Mouse (Mus musculus): ENCODE measurements around the gene Clec16a. TPM values are rescaled to one million over a fixed set of nuclear protein-coding genes. Genes with fewer than 3 reads are reported as not detected.

The Clec16a gene
- polyA plus RNA-seq, 1 experiment: 46.2 TPM

DNA sequence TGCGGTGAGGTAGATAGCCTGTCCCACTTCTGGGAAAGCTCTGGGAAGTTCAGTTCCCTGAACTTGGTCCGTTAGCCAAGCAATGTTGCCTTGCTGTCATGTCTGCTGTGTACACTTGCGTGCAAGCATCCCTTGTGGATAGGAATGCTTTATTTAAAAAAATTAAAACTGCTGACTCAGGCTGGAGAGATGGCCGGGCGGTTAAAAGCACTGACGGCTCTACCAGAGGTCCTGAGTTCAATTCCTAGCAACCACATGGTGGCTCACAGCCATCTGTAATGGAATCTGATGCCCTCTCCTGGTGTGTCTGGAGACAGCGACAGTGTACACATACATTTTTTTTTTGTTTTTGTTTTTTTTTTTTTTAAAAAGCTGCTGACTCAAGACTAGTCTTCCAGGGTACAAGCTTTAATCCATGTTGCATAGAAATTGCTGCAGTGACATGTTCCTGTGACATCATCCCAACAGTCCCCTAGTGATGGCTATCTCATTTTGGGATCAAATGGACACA, 242.5 kb downstream of the Clec16a start:
- Histone ChIP-seq H3K4me1 (ENCODE audit: control insufficient read depth, insufficient read depth, low read length) (no peaks in the 10 kb centered on the region), H3K27ac (ENCODE audit: insufficient read depth, low read length) (no peak overlapping the region), H3K4me3 (ENCODE audit: insufficient read depth, low read length) (no peak overlapping the region)
- TF ChIP-seq CTCF (IDR thresholded peaks at IDR 0.05; ENCODE audit: extremely low read depth, insufficient read depth, low read length): no peak
- no peak for TF ChIP-seq POLR2A (IDR thresholded peaks at IDR 0.05; ENCODE audit: extremely low read depth, insufficient read depth, low read length)

DNA sequence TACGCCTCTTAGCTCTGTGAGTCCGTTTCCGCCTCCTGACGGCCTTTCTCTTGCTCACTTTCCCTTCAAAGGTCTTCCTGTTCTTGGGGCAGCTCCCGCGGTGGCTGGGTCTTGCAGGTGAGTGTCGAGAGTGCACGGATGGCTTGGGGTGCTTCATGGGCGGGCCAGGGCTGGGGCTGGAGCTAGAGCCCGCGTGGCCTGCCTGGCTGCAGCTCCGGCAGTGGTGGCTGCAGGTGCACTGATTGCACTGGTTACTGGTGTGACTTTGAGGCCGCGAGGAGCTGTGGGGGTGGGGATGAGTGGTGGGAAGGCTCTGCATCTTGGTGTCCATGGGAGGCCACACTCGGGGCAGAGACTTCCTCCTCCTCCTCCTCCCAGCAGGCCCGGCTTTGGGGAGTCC, 243.1 kb downstream of the Clec16a start, which contains the start of gene Tnp2:
TSS of gene Tnp2 (minus strand) at position 390 of the 400 bp plus-strand sequence.
- TF ChIP-seq CTCF (IDR thresholded peaks at IDR 0.05; ENCODE audit: extremely low read depth, insufficient read depth, low read length): no peak
- TF ChIP-seq POLR2A (IDR thresholded peaks at IDR 0.05; ENCODE audit: extremely low read depth, insufficient read depth, low read length): no peak
- H3K4me3 ChIP-seq (ENCODE audit: insufficient read depth, low read length): no peak within 1 kb of the TSS
- no peak within 1 kb of the TSS for H3K27ac ChIP-seq (ENCODE audit: insufficient read depth, low read length)
- no peaks in the 10 kb centered on the region for H3K4me1 ChIP-seq (ENCODE audit: control insufficient read depth, insufficient read depth, low read length)

DNA sequence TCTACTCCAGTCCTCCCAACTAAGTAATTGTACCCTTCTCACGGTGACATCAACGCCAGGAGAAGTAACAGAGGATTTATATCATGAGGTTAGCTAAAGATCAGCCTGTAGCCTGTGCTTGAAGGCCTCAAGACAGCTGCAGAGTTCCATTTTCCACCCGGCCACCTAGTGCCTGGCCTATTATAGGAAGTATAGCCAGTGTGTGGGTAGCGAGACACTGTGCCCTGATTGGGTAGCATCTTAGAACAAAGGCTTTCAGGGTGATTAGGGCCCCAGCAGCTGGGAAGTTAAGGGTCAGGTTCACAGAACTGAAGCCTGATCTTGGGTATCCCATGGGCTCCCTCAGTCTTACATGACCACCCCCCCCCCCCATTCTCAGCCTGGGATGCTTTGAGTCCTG, 243.7 kb downstream of the Clec16a start:
- no peak overlapping the region for H3K27ac ChIP-seq (ENCODE audit: insufficient read depth, low read length)
- TF ChIP-seq POLR2A (IDR thresholded peaks at IDR 0.05; ENCODE audit: extremely low read depth, insufficient read depth, low read length) (no peak), CTCF (IDR thresholded peaks at IDR 0.05; ENCODE audit: extremely low read depth, insufficient read depth, low read length) (no peak)
- no peaks in the 10 kb centered on the region for H3K4me1 ChIP-seq (ENCODE audit: control insufficient read depth, insufficient read depth, low read length)
- no peak overlapping the region for H3K4me3 ChIP-seq (ENCODE audit: insufficient read depth, low read length)

DNA sequence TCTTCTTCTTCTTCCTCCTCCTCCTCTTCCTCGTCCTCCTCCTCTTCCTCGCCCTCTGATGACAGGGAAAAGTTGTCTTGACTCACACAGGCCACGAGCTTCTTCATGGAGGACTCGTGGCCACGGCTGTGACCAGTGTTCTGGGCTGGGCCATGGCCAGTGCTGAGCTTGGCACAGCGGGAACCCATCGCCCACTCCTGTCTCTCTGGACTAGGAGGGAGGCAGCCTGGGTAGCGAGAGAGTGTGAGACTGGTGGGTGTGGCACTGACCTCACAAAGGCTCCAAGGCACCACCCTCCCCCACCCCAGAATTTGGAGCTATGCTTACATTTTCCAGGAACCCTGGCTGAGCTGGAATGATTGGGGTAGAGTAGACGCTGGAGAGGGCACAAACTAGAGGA, 245.6 kb downstream of the Clec16a start, which contains the start of gene Prm3:
TSS of gene Prm3 (minus strand) at position 213 of the 400 bp plus-strand sequence.
- Histone ChIP-seq H3K27ac (ENCODE audit: insufficient read depth, low read length) (no peak within 1 kb of the TSS), H3K4me1 (ENCODE audit: control insufficient read depth, insufficient read depth, low read length) (no peaks in the 10 kb centered on the region), H3K4me3 (ENCODE audit: insufficient read depth, low read length) (no peak within 1 kb of the TSS)
- TF ChIP-seq CTCF (IDR thresholded peaks at IDR 0.05; ENCODE audit: extremely low read depth, insufficient read depth, low read length) (no peak), POLR2A (IDR thresholded peaks at IDR 0.05; ENCODE audit: extremely low read depth, insufficient read depth, low read length) (no peak)

Other genes with a start within 250 kb of the Clec16a start
- gene Emp2, start 231.4 kb upstream of the Clec16a start, polyA plus RNA-seq (2012; rRNA removed): 18.2 and 19.4 TPM in 2 replicates
- 10.9 and 11.1 TPM in 2 replicates for gene Tekt5, start 149.8 kb upstream of the Clec16a start, polyA plus RNA-seq (2012; rRNA removed)
- gene Nubp1, start 133.4 kb upstream of the Clec16a start, polyA plus RNA-seq (2012; rRNA removed): 24.6 and 26.3 TPM in 2 replicates
- 30.5 and 31.1 TPM in 2 replicates for gene Tvp23a, start 98.0 kb upstream of the Clec16a start, polyA plus RNA-seq (2012; rRNA removed)
- 0.06 and 0.08 TPM in 2 replicates for gene Ciita, start 65.3 kb upstream of the Clec16a start, polyA plus RNA-seq (2012; rRNA removed)
- gene Dexi, start 2.3 kb upstream of the Clec16a start, polyA plus RNA-seq (2012; rRNA removed): 84.5 and 85.3 TPM in 2 replicates
- 0.71 and 0.81 TPM in 2 replicates for gene Socs1, start 240.2 kb downstream of the Clec16a start, polyA plus RNA-seq (2012; rRNA removed)
- not detected in 2 replicates for gene Tnp2, start 243.3 kb downstream of the Clec16a start, polyA plus RNA-seq (2012; rRNA removed)
- not detected in 2 replicates for gene Prm3, start 245.6 kb downstream of the Clec16a start, polyA plus RNA-seq (2012; rRNA removed)

All from cortical plate, adult 2 months (tissue).